Mouse (Mus musculus) central nervous system, embryonic 11.5 days (tissue): ENCODE measurements around the gene Gm9789. TPM values are rescaled to one million over a fixed set of nuclear protein-coding genes. Genes with fewer than 3 reads are reported as not detected.

Experiments used
- polyA plus RNA-seq: library from polyadenylated mRNA; depleted of rRNA; stranded (reverse); fragments of >200 nt; gene quantifications from 2 replicates; pipeline ENCODE4 v1.2.3, GENCODE M21; 2012; rRNA removed

Gene Gm9789
- polyA plus RNA-seq: not detected in 2 replicates

DNA sequence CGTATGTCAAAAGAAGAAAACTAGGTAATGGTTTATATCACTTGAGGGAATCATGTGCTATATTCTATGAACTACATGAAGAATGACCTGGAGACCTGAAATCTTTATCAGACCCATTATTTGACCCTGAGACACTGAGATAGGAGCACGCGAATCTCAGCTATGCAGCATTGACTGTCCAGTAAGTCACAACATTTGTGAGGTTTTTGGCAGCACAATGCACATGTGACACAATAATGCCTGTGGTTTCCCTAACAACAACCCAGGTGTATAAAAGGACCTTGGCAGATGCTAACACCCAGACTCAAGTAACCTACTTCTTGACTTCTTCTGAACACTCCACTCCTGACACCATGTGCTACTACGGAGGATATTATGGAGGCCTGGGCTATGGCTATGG, at the start of gene Gm9789:
Gene Gm9789, plus strand, starts transcription at position 301 of the 400 bp plus-strand sequence.

GRCm38 (mm10) chr16:89140551-89140950, 17.2 kb upstream of the Gm9789 start, which contains the start of gene Gm6358:
Gene Gm6358 (plus strand): TSS chr16:89140851.

DNA sequence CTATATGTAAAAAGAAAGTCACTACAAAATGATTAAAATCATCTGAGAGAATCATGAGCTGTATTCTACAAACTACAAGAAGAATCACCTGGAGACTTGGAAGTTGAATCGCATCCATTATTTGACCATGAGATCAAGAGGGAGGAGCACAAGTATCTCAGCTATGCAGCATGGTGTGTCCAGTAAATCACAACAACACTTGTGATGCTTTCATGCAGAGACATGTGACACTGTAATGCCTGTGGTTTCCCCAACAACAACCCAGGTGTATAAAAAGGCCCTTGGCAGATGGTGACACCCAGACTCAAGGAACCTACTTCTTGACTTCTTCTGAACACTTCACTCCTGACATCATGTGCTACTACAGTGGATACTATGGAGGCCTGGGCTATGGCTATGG, 7.0 kb upstream of the Gm9789 start, which contains the start of gene Gm10061:
Gene Gm10061, plus strand, starts transcription at position 301 of the 400 bp plus-strand sequence.

GRCm38 (mm10) chr16:89169190-89169589, 11.4 kb downstream of the Gm9789 start, which contains the start of gene Gm7735:
Gene Gm7735 (plus strand): TSS chr16:89169490.

DNA sequence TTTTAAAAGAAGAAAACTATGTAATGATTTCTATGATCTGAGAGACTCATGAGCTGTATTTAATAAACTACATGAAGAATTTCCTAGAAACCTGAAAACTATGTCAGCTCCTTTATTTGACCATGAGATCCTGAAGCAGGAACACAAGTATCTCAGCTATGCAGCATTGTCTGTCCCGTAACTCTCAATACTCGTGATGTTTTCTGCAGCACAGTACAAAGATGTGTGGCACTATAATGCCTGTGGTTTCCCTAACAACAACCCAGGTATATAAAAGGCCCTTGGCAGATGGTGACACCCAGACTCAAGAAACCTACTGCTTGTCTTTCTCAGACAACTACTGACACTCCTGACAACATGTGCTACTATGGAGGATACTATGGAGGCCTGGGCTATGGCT, 16.7 kb downstream of the Gm9789 start, which contains the start of gene 1110057P08Rik:
Gene 1110057P08Rik, plus strand, starts transcription at position 301 of the 400 bp plus-strand sequence.

DNA sequence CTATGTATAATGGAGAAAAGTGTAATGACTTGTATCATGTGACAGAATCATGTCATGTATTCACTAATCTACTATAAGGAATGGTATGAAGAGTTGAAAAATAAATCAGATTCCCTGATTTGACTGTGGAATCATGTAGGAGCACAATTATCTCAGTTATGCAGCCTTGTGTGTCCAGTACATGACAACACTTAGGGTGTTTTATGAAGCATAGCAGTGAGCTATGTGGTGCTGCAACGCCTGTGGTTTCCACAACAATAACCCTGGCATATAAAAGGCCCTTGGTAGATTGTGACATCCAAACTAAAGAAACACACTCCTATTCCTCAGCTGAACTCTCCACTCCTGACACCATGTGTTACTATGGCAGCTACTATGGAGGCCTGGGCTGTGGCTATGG, 47.8 kb downstream of the Gm9789 start, which contains the start of gene Krtap20-2:
Gene Krtap20-2, plus strand, starts transcription at position 301 of the 400 bp plus-strand sequence.

Other genes starting within 250 kb of the Gm9789 start
- gene Krtap19-9b, start 225.7 kb upstream of the Gm9789 start, polyA plus RNA-seq: not detected in 2 replicates
- gene Krtap16-3, start 195.1 kb upstream of the Gm9789 start, polyA plus RNA-seq: not detected in 2 replicates
- gene Krtap22-2, start 147.2 kb upstream of the Gm9789 start, polyA plus RNA-seq: not detected in 2 replicates
- not detected in 2 replicates for gene Gm10229, start 142.7 kb upstream of the Gm9789 start, polyA plus RNA-seq
- gene Krtap6-1, start 126.3 kb upstream of the Gm9789 start, polyA plus RNA-seq: not detected in 2 replicates
- gene Gm10228, start 116.5 kb upstream of the Gm9789 start, polyA plus RNA-seq: not detected in 2 replicates
- not detected in 2 replicates for gene Krtap6-5, start 110.1 kb upstream of the Gm9789 start, polyA plus RNA-seq
- gene 1110025L11Rik, start 94.0 kb upstream of the Gm9789 start, polyA plus RNA-seq: not detected in 2 replicates
- gene Krtap6-3, start 73.9 kb upstream of the Gm9789 start, polyA plus RNA-seq: not detected in 2 replicates
- not detected in 2 replicates for gene Gm6358, start 17.1 kb upstream of the Gm9789 start, polyA plus RNA-seq
- not detected in 2 replicates for gene Gm10061, start 6.9 kb upstream of the Gm9789 start, polyA plus RNA-seq
- gene Gm7735, start 11.5 kb downstream of the Gm9789 start, polyA plus RNA-seq: not detected in 2 replicates
- not detected in 2 replicates for gene 1110057P08Rik, start 16.8 kb downstream of the Gm9789 start, polyA plus RNA-seq
- gene Krtap20-2, start 47.9 kb downstream of the Gm9789 start, polyA plus RNA-seq: not detected in 2 replicates
- not detected in 2 replicates for gene Krtap21-1, start 245.9 kb downstream of the Gm9789 start, polyA plus RNA-seq